Mouse (Mus musculus) brain, embryonic 18.5 days (tissue): ENCODE results near the gene Rusc2.

Experiments used
- DNase-seq: peaks from one replicate; pipeline ENCODE4 v3.0.0-alpha.2; 2012; ENCODE audit warnings: low read depth, low spot score

Rusc2 gene

GRCm38 (mm10) chr4:43416071-43416490 is 34.3 kb downstream of the Rusc2 start:
- no peak for DNase-seq

- DNase-seq, result no peak
Observed at GRCm38 (mm10) chr4:43417269-43418062, 35.7 kb downstream of the Rusc2 start.

DNA sequence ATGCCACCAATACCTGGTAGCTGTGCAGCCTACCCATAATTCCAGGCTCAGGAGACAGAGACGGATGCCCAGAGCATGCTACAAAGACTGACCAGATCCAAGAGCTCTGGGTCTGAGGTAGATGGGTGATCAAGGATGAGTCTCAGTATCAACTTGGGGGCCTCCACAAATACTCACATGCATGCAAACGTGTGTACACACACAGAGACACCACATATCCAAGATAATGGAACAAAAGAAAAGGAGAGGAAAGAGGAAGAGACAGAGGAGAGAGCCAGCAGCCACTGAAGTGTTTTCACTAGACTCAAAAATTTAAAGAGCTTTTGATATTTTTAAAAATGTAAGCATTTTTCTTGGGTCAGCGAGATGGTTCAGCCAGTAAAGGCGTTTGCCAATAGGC is 36.7 kb downstream of the Rusc2 start:
- DNase-seq, result no peak

DNA sequence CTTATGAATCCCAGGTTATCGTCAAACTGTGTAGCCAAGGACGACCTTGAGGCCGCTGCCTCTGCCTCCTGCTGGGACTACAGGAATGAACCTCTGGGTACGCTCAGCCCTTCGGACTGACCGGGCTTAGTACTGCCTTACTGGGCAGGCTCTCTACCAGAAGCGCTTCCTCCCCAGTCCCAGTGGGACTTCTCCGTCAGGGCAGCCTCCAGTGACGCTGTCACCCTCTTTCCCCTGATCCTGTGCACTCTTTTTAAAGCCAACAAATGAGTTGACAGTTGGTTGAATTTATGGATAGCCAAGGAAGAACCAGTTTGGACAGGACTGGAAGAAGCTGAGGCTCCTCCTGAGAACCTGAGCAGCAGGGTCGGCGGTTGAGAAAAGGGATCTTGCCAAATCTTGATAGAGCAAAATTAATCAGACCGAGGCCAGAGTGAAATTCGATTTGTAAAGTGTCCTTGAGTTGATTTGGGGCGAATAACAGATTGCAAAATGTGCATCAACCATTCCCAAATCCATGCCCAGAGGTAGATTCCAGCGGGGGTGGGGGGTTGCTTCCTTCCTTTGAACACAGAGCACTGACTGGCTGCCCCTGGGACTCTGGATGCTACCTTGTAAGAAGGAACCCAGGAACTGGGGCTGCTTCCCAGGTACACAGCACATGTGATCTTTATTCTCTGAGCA is 37.3 kb downstream of the Rusc2 start:
- DNase-seq, result no peak

DNA sequence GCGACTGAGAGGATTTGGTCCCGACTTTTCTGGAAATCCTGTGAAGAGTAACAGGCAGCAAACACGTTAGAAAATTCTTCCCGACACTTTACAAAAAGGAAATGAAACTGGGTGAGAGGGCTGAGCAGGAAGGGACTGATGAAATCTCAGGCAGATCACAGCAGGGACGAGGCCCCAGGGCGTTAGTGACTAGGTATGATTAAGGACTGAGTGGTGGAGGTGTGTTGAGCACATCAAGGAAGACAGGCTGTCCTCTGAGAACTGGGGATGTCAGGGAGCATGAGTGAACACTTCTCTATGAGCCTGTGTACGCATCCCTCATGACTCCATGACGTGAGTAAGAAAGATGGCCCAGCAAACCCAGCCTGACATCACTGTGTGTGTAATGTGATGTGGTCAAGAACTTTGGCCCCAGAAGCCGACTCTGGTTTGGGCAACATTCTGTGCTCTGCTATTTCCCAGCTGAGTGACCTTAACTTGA is 38.1 kb downstream of the Rusc2 start:
- no peak for DNase-seq

GRCm38 (mm10) chr4:43420305-43420704 is 38.5 kb downstream of the Rusc2 start:
- DNase-seq, result no peak

DNA sequence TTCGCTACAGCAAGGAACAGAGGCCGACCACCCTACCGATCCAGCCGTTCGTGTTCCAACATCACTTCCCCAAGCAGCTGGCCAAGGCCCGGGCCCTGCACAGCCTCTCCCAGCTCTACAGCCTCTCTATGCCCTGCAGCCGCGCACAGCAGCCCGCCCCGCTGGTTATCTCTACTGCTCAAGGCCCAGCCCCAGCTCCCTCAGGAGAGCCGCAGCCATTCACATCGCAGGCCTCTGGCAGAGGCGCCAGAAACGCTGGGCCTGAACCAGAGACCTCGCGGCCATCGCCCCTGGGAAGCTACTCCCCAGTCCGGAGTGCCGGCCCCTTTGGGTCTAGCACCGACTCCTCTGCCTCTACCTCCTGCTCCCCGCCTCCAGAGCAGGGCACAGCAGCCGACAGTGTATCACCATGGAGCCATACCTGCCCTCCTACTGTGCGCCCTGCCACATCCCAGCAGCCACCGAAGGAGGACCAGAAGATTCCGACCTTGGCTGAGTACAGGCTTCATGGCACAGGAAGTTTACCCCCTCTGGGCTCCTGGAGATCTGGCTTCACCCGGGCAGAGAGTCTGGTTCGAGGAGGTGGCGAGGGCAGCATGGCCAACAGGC is 40.0 kb downstream of the Rusc2 start:
- no peak for DNase-seq

DNA sequence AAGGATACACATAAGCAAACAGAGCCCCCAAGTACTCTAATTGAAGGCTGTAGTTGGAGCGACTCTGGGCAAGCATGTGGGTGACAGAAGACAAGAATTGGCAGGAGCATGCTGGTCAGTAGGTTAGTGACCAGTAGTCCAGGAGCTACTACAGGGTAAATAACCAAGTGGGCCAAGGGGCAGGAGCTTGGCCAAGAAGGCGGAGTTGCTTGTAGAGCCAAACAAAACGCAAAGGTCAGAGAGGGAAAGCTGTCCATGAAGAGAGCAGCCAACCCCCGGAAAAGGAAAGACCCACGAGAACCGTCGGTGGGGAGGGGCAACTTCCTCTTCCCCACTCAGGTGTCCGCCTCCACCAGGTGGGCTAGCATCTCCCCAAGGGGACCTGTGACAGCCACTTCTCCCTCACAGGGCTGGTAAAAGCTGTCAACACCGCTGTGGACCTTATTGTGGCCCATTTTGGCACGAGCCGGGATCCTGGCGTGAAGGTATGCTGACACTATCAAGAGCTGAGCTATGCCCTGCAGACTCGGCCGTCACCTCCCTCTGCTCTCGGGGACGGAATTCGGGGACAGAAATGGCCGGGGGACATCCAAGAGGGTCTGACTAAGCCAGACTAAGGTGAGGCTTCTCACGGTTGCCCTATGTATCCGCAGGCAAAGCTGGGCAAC is 41.6 kb downstream of the Rusc2 start:
- DNase-seq, result no peak

DNA sequence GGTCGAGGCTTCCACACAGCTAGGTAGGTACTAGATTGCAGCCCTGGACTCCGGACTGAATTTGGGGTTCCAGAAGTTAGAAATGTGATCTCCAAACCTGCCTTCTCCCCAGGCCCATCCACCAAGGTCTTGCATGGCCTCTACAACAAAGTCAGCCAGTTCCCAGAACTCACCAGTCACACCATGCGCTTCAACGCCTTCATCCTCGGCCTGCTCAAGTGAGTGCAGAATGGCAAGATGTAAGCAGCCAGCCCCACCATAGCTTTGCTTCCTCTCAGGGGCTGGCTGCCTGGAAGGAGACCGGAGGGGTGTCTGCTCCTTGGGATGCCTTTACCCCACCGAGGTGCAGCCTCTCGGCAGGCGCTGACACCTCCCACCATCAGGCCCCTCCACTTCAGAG is 42.3 kb downstream of the Rusc2 start:
- DNase-seq, result no peak

DNA sequence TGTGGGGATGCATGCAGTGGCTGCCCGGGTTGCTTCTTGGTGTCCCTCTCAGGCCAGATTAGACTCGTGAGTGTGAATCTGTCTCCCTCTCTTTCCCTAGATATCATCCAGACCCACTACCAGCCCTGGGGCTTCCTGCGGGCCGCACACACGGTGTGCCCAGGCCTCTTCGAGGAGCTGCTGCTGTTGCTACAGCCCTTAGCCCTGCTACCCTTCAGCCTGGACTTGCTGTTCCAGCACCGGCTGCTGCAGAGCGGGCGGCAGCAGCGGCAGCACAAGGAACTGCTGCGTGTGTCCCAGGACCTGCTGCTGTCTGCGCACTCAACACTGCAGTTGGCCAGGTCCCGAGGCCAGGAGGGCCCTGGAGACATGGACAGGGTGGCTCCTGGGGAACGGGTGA is 43.4 kb downstream of the Rusc2 start:
- DNase-seq, result no peak

DNA sequence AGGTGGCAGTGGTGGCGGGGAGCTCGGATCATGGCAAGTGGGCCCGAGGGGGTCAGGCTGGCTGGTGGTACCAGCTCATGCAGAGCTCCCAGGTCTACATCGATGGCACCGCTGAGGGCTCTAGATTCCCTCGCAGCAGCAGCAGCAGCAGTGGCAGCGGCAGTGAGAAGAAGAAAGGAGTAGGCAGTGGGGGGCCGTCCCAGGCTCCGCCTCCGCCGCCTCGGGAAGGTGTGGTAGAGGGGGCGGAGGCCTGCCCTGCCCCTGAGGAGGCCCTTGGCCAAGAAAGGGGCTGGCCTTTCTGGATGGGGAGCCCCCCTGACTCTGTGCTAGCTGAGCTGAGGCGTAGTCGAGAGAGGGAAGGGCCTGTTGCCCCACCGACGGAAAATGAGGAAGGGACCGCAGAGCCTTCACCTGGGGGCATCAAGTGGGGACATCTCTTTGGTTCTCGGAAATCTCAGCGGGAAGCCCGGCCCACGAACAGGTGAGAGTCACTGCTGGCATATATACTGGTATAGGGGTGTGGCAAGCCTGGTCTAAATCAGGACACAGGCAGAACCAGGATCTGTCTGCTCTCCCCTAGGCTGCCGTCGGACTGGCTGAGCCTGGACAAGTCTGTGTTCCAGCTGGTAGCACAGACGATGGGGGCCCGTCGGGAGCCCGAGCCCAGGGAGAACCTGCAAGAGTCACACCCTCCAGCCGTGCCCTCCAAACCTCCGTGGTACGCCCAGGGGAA is 44.0 kb downstream of the Rusc2 start:
- DNase-seq, result no peak

DNA sequence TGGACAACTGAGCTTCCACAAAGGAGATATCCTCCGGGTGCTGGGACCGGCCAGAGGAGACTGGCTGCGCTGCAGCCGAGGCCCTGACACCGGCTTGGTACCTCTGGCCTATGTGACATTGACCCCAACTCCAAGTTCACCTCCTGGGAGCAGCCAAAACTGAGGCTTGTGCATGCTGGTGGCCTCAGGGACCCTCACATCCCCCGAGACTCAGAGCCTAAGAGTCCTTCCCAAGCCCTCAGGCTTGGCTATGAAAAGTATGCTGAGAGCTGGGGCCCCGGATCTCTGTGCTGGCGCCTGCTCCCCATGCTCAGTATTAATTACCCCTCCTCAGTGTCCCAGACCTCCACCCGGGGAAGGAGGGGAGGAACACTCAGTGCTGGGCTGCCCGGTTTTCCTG is 44.7 kb downstream of the Rusc2 start:
- no peak for DNase-seq

DNA sequence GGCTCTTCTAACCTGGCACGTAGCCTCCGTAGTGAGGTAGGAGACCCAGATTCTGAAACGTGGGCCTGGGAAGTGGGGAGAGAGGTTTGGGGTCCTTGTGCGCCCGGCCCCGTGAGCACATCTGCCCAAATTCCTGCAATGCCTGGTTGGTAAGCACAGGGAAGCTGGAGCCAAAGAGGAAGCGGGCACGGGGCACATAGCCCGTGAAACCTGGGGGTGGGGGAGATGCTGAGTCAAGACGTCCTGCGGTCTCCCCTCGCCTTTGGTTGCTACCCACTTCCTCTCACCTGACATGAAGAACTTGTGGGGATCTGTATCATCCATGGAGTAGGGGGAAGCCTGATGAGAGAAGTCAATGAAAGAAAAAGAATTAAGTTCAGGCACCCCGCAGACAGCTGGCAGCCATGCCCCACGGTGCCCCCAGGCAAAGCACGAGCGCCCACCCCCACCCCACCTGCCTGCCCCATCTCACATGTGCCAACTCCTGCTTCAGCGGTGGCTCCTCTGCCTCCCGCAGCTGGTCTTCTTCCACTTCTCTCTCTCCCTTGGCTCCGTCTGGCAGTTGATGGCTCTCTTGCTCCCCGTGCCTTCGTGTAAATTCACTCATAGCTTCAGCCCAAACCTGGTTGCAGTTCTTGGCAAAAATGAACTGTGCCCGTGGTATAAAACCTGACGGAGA is 45.9 kb downstream of the Rusc2 start:
- no peak for DNase-seq

GRCm38 (mm10) chr4:43428180-43428861 is 46.5 kb downstream of the Rusc2 start:
- no peak for DNase-seq

DNA sequence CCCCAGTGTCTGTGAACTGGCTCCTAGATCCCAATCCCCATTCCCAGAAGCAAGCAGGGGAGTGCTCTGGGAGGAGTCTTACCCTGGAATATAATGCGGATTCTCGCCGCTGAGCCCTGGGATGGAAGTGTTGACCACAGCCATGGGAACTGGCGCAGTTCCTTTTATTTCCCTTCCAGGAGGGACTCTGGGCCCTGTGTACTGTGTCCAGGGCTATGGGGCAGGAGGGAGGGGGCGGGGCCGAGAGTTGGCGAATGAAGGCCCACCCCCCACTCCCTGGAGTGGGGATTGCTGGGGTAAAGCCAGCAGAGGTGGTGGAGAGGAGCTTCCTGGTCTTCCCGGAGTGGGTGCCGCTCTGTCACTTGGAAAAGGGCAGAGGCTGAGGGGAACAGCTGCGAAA is 47.2 kb downstream of the Rusc2 start, which contains the start of gene Fam166b:
Gene Fam166b, minus strand, starts transcription at position 189 of the 400 bp plus-strand sequence.
- DNase-seq, result no peak

GRCm38 (mm10) chr4:43431690-43432089 is 49.9 kb downstream of the Rusc2 start:
- DNase-seq, result no peak

DNA sequence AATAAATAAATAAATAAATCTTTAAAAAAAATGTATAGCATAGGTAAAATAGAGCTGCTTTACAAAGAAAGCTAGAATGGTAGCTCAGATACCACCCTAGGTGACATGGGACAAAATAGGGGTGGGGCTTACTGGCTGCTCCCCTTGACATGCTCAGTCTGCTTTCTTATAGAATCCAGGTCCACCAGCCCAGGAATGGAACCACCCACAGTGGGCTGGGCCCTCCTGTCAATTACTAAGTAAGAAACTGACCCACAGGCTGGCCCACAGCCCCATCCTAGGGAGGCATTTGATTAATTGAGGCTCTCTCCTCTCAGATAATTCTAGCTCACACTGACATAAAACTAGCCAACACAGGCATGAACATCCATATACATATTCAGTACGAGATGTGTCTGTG is 51.1 kb downstream of the Rusc2 start:
- no peak for DNase-seq

- no peak for DNase-seq
Observed at GRCm38 (mm10) chr4:43441639-43442038, 59.9 kb downstream of the Rusc2 start, which contains the start of gene Tesk1. Gene Tesk1 (plus strand): TSS chr4:43441939.

GRCm38 (mm10) chr4:43442044-43442443 is 60.3 kb downstream of the Rusc2 start:
- DNase-seq, result peak; percentile 97
